Mouse (Mus musculus): ENCODE measurements around the gene Tnfaip3. TPM values are rescaled to one million over a fixed set of nuclear protein-coding genes. Genes with fewer than 3 reads are reported as not detected.

Tnfaip3 gene
- polyA plus RNA-seq (2016; fragmentation: Nextera tagmentation; extraction: Ambion mirVana) = 1.00 and 1.1 TPM in 2 replicates

GRCm38 (mm10) chr10:19015257-19015862 lies at the start of gene Tnfaip3:
Gene Tnfaip3 (minus strand): TSS chr10:19015657.
- no peaks in the 10 kb centered on the region for H3K9me3 ChIP-seq
- peaks cover 28% of the 10 kb centered on the region for H3K27me3 ChIP-seq (ENCODE audit: poor library complexity, severe bottlenecking)
- peak within 1 kb of the TSS; percentile 87 for H3K27ac ChIP-seq
- H3K4me1 ChIP-seq = peaks cover 23% of the 10 kb centered on the region
- H3K4me3 ChIP-seq = peak within 1 kb of the TSS; percentile 84
- WGBS = under 1% methylated on average over 38 of the region's 38 CpGs
- H3K36me3 ChIP-seq (replicated peaks) = no peaks in the 10 kb centered on the region
- DNase-seq (ENCODE audit: extremely low spot score, low spot score) = peak; percentile 93

DNA sequence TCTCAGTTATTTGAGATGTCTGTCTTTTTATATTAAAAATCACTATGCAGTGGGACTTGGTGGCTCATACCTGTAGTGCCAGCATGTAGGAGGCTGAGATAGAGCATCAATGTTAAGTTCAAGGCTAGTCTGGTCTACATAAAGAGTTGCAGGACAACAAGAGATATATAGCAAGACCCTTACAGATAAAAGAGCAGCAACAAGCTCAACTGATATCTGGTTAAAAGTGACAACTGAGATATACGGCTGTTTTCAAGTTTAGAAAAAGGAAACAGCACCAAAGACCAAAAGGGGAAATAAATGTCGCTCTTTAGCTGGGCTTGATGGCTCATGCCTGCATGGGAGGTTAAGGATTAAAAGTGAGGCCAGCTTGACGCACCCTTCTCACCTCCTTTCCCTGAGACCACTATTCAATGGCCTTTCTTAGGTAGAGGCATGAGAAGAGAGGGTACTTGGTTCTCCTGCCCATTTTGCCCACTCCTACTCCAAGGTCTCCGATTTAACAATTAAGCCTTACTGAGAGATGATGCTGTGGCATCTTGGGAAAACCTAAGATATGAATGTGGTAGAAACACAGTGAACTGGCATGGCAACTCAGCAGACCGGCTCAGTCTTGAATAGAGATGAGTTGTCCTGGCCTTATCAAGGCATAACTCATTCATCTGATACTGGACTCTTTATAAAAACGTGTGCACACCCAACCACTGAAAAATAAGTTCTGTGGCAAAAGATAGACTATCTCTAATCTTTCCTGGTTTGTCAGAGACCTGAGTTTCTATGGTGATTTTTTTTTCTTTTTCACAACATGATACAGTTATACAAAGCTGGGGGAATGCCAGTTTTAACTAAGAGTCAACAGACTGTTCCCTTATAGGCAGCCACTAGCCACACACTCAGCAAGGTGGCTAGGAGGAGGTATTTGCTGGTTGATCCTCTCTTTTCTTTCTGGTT lies 49.5 kb upstream of the Tnfaip3 start:
- H3K9me3 ChIP-seq = no peaks in the 10 kb centered on the region
- H3K27ac ChIP-seq = no peak overlapping the region
- no peaks in the 10 kb centered on the region for H3K27me3 ChIP-seq (ENCODE audit: poor library complexity, severe bottlenecking)
- 0 out of 2 replicates have a peak, but pooled peaks cover 3% of the 10 kb centered on the region for H3K4me1 ChIP-seq
- H3K36me3 ChIP-seq (replicated peaks) = no peaks in the 10 kb centered on the region
- 84% methylated on average over 6 of the region's 6 CpGs for WGBS
- no peak for DNase-seq (ENCODE audit: extremely low spot score, low spot score)
- H3K4me3 ChIP-seq = no peak overlapping the region

DNA sequence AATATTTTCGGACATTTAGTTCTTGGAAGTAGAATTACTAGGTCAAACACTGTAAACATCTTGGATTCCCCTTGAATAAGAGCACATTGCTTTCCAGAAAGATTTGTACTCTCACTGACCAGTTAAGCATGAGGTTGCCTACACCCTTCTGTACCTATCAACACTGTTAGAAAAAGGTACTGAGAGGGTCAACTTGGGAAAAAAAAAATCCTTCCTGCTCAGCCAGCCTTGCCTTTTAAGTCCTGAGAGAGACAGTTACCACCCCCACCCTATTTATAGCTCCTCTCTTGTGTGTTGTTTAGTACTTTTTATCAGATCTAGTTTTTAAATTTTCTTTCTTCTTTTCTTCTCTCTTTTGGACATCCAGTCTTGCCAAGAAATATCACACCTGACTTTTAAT lies 48.2 kb upstream of the Tnfaip3 start:
- H3K4me3 ChIP-seq = no peak overlapping the region
- H3K36me3 ChIP-seq (replicated peaks) = no peaks in the 10 kb centered on the region
- H3K4me1 ChIP-seq = 0 out of 2 replicates have a peak, but pooled peaks cover 3% of the 10 kb centered on the region
- DNase-seq (ENCODE audit: extremely low spot score, low spot score) = no peak
- no peaks in the 10 kb centered on the region for H3K9me3 ChIP-seq
- no peak overlapping the region for H3K27ac ChIP-seq
- WGBS = 92% methylated on average over 1 of the region's 1 CpGs
- no peaks in the 10 kb centered on the region for H3K27me3 ChIP-seq (ENCODE audit: poor library complexity, severe bottlenecking)

- H3K4me1 ChIP-seq = 0 out of 2 replicates have a peak, but pooled peaks cover 3% of the 10 kb centered on the region
- DNase-seq (ENCODE audit: extremely low spot score, low spot score) = no peak
- H3K9me3 ChIP-seq = no peaks in the 10 kb centered on the region
- no peak overlapping the region for H3K27ac ChIP-seq
- WGBS = 94% methylated on average over 4 of the region's 4 CpGs
- no peaks in the 10 kb centered on the region for H3K27me3 ChIP-seq (ENCODE audit: poor library complexity, severe bottlenecking)
- H3K36me3 ChIP-seq (replicated peaks) = no peaks in the 10 kb centered on the region
- no peak overlapping the region for H3K4me3 ChIP-seq
These were observed 47.8 kb upstream of the Tnfaip3 start for GRCm38 (mm10) chr10:19063208-19063607.

DNA sequence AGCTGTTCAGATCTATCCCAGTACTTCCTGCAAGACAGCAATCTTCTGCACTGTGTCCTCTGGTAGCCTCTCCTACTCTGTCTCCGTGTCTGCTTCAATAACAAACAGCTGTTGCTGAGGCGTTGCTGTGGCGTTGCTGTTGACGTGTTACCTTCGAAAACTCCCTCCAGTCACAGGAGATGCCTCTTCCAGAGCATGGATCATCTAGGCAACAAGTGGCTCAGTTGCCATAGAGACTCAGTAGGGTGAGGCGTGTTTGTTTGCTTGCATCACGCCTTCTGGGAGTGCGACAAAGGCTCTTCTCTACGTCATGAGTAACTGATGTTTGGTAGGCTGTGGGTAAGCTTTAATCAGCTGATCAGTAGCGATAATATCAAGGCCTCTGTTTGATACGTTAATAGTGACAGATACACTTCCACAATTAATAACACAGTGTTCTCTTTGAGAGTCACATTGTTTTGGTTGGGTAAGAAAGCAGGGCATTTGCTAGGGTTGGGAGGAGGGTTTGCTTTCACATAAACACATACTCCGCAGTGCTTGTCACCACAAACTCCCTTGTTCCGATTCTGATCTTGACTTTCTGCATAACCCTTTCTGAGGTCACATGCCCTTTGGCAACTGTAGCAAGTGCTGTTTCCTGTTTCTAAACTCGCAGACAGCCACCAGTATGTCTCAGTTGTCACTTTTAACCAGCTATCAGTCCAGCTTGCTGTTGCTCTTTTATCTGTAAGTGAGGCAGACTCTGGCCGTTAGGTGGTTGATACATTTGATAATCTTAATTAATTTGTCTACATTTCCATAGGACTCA lies 46.8 kb upstream of the Tnfaip3 start:
- H3K4me1 ChIP-seq = 0 out of 2 replicates have a peak, but pooled peaks cover 3% of the 10 kb centered on the region
- WGBS = 75% methylated on average over 15 of the region's 15 CpGs
- H3K9me3 ChIP-seq = no peaks in the 10 kb centered on the region
- DNase-seq (ENCODE audit: extremely low spot score, low spot score) = no peak
- no peaks in the 10 kb centered on the region for H3K27me3 ChIP-seq (ENCODE audit: poor library complexity, severe bottlenecking)
- H3K27ac ChIP-seq = no peak overlapping the region
- no peak overlapping the region for H3K4me3 ChIP-seq
- H3K36me3 ChIP-seq (replicated peaks) = no peaks in the 10 kb centered on the region

- WGBS = 86% methylated on average over 3 of the region's 3 CpGs
- no peaks in the 10 kb centered on the region for H3K9me3 ChIP-seq
- no peaks in the 10 kb centered on the region for H3K36me3 ChIP-seq (replicated peaks)
- no peak overlapping the region for H3K4me3 ChIP-seq
- 0 out of 2 replicates have a peak, but pooled peaks cover 3% of the 10 kb centered on the region for H3K4me1 ChIP-seq
- no peaks in the 10 kb centered on the region for H3K27me3 ChIP-seq (ENCODE audit: poor library complexity, severe bottlenecking)
- DNase-seq (ENCODE audit: extremely low spot score, low spot score) = no peak
- no peak overlapping the region for H3K27ac ChIP-seq
These were observed 45.7 kb upstream of the Tnfaip3 start for GRCm38 (mm10) chr10:19061201-19061600.

GRCm38 (mm10) chr10:19053524-19053923 lies 38.1 kb upstream of the Tnfaip3 start:
- no peak overlapping the region for H3K27ac ChIP-seq
- WGBS = 87% methylated on average over 1 of the region's 1 CpGs

GRCm38 (mm10) chr10:19045986-19046385 lies 30.5 kb upstream of the Tnfaip3 start:
- Histone ChIP-seq H3K27ac (no peak overlapping the region), H3K36me3 (replicated peaks) (no peaks in the 10 kb centered on the region), H3K4me1 (no peaks in the 10 kb centered on the region), H3K4me3 (no peak overlapping the region), H3K27me3 (ENCODE audit: poor library complexity, severe bottlenecking) (no peaks in the 10 kb centered on the region), H3K9me3 (no peaks in the 10 kb centered on the region)
- WGBS = 54% methylated on average over 2 of the region's 2 CpGs
- no peak for DNase-seq (ENCODE audit: extremely low spot score, low spot score)

More at GRCm38 (mm10) chr10:19053524-19053923, 38.1 kb upstream of the Tnfaip3 start:
- no peak for DNase-seq (ENCODE audit: extremely low spot score, low spot score)
- no peaks in the 10 kb centered on the region for H3K4me1 ChIP-seq
- H3K36me3 ChIP-seq (replicated peaks) = no peaks in the 10 kb centered on the region
- H3K4me3 ChIP-seq = no peak overlapping the region
- H3K9me3 ChIP-seq = no peaks in the 10 kb centered on the region
- no peaks in the 10 kb centered on the region for H3K27me3 ChIP-seq (ENCODE audit: poor library complexity, severe bottlenecking)

- no peak overlapping the region for H3K4me3 ChIP-seq
- H3K4me1 ChIP-seq = no peaks in the 10 kb centered on the region
- no peak for DNase-seq (ENCODE audit: extremely low spot score, low spot score)
- no peak overlapping the region for H3K27ac ChIP-seq
- H3K27me3 ChIP-seq (ENCODE audit: poor library complexity, severe bottlenecking) = no peaks in the 10 kb centered on the region
- H3K36me3 ChIP-seq (replicated peaks) = no peaks in the 10 kb centered on the region
- H3K9me3 ChIP-seq = no peaks in the 10 kb centered on the region
- WGBS = 87% methylated on average over 9 of the region's 9 CpGs
These were observed 29.5 kb upstream of the Tnfaip3 start for GRCm38 (mm10) chr10:19044765-19045516.

- 73% methylated on average over 4 of the region's 4 CpGs for WGBS
- no peaks in the 10 kb centered on the region for H3K4me1 ChIP-seq
- H3K27ac ChIP-seq = no peak overlapping the region
- H3K4me3 ChIP-seq = no peak overlapping the region
- no peak for DNase-seq (ENCODE audit: extremely low spot score, low spot score)
- H3K36me3 ChIP-seq (replicated peaks) = no peaks in the 10 kb centered on the region
- H3K9me3 ChIP-seq = no peaks in the 10 kb centered on the region
- no peaks in the 10 kb centered on the region for H3K27me3 ChIP-seq (ENCODE audit: poor library complexity, severe bottlenecking)
These were observed 28.2 kb upstream of the Tnfaip3 start for GRCm38 (mm10) chr10:19043529-19044262.

DNA sequence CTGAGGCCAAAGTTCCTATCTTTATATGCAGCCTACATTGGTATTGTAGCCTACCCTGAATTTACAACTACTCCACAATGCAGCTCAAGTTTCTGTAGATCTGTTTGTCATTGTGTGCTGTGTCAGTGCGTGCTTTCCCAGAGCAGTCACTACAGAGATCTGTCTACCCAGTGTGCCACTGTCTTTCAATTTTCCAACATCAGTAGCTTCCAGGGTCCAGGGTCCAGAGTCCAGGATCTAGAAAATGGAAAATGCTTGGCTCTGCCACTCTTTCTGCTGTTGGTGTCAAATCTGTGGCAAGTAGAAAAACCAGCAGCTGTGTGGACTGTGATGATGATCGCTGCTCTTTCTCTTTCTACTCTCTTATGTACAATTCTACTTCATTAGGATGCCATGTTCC lies 24.7 kb upstream of the Tnfaip3 start:
- no peak overlapping the region for H3K4me3 ChIP-seq
- no peaks in the 10 kb centered on the region for H3K4me1 ChIP-seq
- 81% methylated on average over 2 of the region's 2 CpGs for WGBS
- no peaks in the 10 kb centered on the region for H3K27me3 ChIP-seq (ENCODE audit: poor library complexity, severe bottlenecking)
- H3K27ac ChIP-seq = no peak overlapping the region
- H3K9me3 ChIP-seq = no peaks in the 10 kb centered on the region
- H3K36me3 ChIP-seq (replicated peaks) = no peaks in the 10 kb centered on the region
- no peak for DNase-seq (ENCODE audit: extremely low spot score, low spot score)

All from forebrain, embryonic 10.5 days (tissue).